Mouse (Mus musculus) liver, adult 2 months (tissue): ENCODE measurements around the gene Cyp4a30b.
"Not testable (repeated sequence)": the region's sequence is repeated elsewhere in the genome, so short reads cannot be mapped to it uniquely, and the experiment has no call there.

Source experiments
- CTCF ChIP-seq: fragments of 200-500 bp; IDR thresholded peaks from 2 replicates; pipeline ENCODE4 v1.5.1; 2011; ENCODE audit warnings: low read depth, low read length, control low read depth
- POLR2A ChIP-seq: fragments of 200-500 bp; IDR thresholded peaks from 2 replicates; pipeline ENCODE4 v1.6.1; 2011; ENCODE audit warnings: low read length, control low read depth; ENCODE audit not compliant: insufficient read depth; ENCODE audit errors: extremely low read depth

DNA sequence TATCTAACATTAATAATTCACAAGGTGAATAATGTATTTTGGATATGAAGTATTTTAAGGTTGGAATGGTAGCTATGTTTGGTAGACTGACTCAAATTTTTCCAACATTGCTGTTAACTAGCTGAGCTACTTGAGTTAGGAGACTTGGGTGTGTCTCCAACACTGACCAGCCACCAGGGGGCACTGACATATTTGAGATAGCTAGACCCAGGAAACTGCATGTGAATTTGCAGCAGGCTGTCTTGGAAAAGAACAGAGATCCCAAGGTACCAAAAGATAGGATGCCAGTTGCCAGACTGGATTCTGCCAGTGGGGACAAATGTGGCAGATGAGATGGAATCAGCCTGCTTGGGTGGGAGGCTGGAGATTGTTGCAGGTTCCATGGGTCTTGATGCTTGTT lies 23.6 kb downstream of the Cyp4a30b start:
- not testable (repeated sequence) for TF ChIP-seq CTCF, POLR2A
